Mouse (Mus musculus): ENCODE results near the gene P3h4.

Gene P3h4

DNA sequence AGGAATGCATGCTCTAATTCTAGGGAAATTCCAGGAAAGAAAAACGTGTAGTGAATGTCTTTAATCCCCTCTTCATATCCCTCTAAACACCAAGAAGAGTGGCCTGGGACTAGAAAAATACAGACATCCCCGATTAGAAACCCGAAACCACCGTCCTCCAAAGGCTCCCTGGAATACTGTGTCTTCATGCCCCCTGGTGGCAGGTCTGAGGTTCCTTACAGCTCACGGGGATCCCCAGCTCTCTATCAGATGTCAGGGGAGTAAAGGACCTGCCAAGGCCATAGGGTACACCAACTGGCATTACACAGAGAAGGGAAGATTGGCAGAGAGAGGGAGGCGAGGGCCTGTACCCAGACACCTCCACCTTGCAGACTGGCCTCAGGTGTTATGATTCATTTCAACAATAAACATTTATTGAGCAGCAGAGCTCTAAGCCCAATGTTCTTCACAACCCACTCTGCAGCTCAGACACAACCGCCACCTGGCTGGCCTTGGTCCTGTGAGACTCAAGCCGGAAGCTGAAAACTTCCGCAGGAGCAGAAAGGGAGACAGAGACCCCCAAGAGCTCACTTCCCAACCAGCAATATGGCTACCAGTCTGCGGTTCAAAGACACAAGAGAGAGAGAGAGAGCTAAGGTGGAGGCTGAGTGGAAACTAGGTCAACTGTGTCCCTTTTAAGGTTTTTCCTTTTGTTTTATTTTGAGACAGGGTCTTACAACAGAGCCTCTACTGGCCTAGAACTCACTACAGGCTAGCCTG is 6.4 kb downstream of the P3h4 start:
- DNase-seq = peak; percentile 64

DNA sequence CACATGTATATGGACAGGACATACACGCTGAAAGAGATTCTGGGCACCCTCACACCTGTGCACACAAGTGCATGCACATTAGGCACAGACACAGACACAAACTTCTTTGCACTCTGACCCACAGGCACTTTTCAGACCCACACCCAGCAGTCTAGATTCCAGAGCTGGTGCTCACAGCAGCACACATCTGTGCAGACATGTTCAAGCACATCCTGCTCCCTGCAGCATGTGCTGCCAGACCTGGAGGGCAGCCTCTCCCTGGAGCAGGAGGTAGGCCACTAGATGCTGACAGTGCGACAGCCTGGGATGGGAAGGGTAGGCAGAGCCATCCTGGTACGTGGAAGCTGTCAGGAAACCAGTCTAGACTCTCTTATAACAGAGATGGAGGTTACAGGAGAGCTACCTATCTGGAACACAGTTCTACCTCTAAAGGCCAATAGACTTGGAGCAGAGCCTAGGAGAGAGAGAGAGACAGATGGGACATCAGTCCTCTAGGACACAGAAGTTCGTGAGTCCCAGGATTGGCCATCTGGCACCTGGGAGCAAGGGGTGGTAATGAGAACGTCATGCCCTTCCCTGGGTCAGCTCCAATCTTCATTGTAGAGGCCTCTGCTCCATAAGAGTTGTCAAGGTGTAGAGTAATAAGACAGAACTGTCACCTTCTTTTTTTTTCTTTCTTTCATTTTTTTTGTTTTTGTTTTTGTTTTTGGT is 7.5 kb downstream of the P3h4 start:
- no peak for DNase-seq

DNA sequence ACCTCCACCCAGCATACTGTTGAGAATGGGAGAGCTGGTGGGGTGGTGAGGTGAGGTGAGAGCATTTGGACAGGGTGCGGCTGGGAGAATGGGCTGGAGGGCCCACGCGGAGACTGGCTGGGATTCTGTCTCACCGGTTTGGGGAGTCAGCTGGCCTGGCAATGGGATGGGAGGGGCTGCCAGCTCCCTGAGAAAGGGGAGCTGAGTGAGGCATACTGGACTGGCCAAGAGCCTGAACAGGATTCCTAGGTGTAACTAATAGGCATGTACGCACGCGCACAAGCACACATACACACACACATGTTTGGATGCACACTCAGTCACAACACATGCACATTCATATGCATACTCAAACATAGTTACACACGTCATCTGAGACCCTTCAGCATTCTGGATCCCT is 8.4 kb downstream of the P3h4 start:
- DNase-seq = no peak

DNA sequence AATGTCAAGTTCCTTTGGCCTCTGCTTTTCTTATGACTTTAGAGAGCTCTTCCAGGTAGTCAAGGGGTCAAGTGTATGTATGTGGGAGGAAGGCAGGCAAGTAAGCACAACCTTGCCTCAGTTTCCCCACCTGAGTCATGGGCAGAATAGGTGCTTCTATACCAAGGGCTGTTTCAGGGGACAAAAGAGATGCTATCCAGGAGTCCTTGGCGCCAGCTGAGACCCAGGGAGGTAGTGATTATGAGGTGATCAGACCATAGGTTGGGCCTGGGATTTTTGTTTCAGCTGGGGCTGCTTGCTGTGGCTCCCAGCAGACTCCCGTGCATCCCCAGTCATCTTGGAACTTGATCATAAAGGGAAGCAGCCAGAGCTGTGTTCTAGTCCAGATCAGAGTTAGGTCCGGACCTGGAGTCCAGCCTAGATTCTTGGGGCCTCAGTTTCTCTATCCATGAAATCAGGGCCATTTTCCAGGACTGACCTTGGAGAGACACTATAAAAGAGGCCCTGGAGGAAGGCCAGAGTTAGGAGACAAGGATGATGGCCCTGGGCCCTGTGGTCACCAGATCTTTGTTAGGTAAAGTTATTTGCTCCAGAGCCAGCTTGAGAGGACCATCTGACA is 10.1 kb downstream of the P3h4 start:
- no peak for DNase-seq

DNA sequence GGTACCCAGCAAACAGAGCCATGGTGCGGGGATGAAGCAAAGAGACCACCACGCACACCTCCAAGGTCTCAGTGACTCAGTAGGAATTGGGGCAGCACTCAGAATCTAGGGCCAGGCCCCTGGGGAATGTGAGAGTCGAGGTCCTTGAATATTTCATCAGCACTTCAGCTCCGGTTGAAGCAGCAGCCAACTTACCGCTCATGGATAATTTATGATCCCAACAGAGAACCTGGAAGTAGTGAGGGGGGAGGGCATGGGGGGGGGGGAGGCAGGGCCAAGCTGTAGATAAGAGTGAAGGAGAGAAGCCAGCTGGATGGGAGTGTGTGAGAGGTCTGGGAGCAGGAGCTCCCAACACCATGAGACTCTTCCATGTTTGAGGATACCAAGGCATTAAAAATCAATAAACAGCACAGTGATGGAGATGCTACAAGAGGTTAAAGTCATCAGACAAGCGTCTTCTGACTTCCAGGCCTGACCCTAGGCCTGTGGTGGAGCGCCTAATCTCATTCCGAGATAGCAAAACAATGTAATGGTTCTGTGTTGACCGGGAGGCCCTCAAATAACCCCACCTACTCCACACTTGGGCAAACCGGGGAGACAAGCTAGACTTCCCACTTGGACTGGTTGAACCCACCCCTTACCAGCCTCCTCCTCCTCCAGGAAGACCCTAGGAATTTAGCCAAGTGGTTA is 11.0 kb downstream of the P3h4 start:
- DNase-seq = no peak

DNA sequence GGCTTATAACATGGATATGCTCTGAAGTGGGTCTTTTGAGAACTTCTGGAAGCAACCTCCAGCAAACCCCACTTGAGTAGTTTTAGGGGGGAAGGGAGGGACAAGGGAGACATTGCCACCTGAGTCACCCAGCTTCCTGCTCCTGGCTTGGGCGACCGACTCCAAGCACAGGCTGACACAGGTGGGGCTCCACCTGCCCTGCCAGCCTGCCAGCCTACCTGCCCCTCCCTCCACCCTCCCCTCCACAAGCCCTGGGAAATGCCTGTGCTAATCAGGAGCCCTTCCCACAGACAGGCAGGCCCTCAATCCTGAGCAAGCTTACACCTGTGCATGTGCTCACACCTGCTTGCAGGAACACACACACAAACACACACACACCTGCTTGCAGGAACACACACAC is 12.0 kb downstream of the P3h4 start:
- DNase-seq = no peak

DNA sequence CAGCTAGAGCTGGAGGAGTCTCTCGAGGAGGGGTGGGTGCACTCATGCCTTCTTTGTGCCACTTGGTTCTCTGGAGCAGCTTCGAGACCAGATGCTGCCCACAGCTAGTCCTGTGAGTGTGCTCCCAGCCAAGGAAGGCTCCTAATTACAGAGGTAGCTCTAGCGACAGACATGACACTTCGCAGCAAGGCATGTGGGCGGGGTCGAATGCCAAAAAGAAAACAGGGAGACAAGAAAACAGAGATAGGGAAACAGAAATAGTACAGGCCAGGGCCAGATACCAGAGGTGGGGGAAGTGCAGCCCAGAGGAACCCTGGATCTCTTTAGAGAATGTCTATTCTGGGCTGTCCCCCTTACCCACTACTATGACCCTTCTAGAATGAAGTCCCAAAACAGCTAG is 12.4 kb downstream of the P3h4 start:
- DNase-seq = no peak

DNA sequence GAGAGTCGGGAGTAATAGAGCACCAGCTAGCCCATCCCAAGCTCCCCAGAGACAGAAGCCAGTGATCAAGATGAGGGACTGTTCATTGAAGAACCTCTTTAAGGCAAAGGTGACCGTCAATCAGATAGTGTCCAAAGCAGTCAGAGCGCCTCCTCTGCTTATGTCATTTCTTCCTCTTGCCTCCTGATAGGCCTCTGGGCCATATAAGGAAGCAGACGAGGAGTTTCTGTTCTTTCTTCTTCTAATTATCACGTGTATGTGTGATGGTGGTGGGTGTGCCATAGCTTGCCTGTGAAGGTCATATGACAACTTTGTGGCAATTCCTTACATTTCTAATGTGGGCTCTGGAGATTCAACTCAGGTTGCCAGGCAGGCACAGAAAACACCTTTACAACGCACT is 13.8 kb downstream of the P3h4 start:
- no peak for DNase-seq

DNA sequence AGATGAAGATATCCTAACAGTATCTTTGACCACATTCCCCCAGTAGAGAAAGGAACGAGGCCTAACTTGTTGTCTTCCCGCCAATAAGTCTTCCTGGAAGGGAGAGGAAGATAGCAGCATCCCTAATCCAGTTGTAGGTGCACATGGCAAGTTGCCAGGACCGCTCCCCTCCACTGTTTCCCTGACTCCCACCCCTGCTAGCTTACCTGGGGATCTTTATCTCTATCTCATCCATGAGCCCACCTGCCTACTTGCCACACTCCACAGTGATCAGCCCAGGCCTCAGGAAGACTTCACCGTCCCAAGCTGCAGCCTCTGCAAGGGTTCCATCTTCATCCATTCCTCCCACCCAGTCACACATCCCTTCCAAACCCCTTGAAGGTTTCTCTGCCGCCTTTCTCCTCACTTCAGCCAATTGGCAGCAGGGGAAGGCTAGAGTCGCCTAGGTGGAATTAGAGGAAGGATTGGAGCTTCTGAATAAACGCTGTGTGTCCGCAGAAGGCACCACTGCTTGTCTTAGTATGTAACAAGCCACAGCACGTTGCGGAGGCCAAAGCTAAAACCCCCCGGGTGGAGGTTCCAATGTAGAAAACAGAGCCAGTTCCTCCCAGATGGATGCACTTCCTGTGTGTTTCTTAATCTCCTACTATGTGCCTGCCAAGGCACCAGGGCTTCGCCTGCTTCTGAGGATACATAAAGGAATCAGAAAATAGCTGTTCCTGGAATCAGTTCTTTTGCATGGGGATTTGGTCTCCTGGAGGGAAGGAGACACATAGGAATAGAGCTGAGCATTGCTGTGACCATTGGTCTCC is 14.7 kb downstream of the P3h4 start:
- DNase-seq = no peak

DNA sequence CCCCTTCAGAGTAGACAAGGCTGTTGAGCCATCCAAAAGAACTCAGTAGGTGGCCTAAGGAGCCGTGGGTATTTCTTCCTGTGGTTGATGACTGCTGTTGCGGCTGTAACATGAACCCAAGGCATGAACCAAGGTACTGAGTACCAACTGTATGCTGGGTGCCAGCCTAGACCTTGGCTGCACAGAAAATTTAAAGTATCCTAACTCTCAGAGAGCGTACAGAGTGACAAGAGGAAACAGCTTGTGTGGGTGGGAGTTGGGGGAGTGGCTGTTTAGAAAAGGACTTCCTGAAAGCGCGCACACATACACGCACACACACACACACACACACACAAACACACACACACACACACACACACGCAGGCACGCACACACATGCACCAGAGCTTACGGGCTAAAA is 15.3 kb downstream of the P3h4 start:
- no peak for DNase-seq

DNA sequence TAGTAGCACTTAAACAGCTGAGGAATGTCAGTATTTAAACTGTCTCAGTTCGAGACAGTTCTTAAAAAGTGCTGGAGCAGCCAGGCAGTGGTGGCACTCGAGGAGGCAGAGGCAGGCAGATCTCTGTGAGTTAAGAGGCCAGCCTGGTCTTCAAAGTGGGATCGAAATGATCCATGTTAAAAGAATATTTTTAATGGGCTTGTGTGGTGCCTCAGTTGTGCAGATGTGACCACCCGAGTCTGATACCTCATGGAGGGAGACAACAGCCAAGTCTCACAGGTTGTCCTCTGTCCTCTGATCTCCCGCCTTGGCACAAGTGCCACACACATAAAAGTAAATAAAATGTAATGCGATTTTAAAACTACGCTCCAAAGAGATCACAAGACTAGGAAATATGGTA is 16.1 kb downstream of the P3h4 start:
- no peak for DNase-seq

DNA sequence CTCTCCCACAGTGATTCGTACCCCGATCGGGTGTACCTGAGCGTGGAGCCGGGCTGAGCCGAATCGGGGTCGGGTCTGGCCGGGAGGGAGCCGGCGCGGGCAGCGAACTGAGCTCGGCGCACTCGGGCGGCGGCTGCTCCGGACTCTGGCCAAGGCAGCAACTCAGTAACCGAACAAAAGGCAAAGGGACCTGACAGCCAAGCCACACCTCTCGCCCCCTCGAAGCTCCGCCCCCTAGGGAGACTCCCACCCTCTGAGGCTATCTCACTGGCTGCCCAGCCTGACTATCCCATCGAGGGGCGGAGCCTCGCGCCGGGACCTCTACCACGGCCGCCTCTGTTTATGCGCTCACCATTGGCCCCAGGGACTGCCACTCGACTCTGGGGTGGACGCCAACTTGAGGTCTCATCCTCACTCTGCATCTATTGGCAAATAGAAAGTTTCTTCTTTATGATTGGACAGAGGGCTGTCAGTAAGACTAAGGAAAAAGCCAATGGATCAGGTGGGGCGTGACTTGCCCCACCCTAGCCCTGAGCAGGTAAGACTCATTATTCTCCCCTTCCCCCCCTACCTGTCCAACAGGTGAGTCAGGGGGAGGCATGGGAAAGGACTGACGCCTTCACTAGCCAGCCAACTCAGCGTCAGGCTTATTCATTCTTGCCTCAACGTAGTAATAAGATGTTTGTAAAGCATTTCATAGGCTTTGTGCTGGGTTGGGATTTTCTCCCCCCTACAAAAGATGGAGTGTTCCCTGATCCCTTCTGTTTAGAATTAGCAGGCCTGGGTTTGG is 16.8 kb downstream of the P3h4 start, which contains the start of gene Jup:
Gene Jup, minus strand, starts transcription at position 164 of the 790 bp plus-strand sequence.
- peak; percentile 100 for DNase-seq

DNA sequence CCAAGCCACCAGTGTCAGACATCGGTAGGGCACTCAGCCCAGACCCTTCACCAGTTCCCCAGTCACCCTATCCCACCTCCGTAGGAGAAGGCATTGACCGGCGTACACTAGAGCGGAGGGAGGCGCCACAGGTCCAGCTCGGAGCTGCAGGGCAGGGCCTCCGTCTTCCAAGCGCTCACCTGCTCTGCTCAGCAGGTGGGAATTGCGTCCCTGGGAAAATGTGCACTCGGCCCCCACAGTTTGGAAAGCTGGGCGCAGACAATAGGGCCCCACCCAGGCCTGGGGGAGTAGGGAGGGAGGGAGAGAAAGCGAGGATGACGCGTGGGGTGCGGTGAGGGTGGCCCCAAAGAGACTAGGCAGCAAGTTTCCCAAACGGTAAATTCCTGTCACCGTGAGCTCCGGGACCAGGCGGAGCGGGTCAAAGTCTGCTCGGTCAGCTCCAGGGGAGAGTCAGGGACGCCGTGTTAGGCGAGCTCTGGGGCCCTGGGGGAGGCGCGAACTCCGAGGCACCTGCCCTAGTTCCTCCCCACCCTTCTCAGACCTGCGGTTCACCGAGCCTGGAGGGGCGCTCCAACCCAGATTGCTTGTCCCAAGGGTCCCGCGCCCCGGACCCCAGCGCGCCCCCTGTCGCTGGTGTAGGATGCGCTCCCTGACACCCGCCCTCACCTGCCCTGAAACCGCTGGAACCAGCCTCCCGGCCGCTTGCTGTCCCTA is 17.6 kb downstream of the P3h4 start:
- peak; percentile 78 for DNase-seq

DNA sequence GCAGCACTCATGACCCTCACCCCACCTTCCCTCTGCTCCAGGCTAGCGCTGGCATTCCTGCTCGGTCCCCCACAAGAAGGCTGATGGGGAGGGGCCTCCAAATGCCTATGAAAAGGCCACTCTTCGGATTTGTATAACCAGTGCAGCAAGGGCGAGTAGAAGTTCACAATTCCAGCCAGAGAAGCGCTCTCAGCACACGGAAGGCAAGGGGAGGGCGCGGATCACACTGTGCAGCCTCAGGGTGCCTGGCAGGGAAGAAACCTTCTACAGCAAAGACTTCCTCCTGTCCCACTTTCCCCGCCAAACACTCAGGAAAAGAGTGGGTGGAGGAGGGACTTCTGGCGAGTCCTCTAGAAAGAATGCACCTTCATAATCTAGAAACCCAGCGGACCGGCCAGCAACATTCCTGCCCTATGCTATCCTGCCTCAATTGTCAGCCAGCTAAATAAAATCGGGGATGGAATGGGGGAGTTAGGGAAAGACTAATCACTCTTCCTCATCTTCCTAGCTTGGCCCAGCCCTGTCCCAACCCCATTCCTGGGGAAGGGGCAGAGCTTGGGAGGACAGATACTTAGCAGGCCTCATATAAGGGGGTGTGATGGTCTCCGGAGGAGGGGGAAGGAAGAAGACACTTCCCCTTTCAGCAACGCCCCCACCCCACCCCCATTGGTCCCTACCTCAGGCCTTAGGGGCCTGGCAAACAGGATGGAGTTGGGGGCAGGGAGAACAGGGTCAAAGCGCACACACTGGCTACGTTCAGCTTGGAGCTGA is 18.6 kb downstream of the P3h4 start:
- peak; percentile 79 for DNase-seq

DNA sequence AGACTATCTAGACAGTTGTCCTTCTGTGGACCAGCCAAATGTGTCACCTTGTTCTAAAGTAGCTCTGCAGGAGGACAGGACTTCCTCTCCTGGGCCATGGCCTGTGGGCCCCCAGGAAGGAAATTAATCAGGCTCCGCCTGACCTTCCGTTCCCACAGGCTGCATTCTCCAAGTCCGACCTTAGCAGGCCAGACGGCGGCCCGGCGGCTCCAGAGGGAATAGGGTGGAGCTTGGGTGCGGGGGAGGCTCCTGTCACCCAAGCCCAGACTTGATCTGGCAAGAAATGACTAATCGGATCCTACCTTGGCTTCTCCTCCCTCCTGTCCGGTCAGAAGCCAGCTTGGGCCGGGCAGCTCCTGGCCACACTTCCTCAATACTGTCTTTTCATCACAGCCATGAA is 19.4 kb downstream of the P3h4 start:
- peak; percentile 96 for DNase-seq

DNA sequence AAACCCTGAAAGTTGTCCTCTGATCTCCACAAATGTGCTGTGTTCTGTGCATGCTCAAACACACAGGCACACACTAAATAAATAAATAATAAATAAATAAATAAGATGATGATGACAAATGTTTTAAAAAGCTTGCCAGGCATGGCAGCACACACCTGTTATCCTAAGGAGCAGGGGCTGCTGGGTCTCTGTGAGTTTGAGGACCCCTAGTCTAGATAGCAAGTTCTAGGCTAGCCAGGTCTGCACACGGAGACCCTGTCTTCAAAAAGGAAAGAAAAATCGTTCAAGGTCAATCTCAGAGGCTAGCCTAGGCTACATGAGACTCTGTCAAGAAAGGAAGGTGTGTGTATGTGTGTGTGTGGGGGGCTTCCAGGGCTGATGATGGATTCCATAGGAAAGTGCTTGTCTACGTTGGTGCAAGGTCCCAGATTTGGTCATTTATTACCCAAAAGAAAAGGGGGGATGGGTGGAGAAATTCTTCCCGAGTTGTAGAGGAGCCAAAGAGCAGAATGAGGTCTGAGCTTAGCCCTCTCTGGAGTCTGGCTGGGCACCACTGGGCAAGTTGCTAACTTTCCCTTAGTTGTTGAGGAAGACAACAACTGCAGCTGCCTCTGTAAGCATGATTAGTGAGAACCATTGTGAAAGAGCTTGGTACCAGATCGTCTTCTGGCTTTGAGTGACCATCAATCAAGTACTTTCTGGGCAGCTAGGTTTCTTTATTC is 20.1 kb downstream of the P3h4 start:
- peak; percentile 48 for DNase-seq

DNA sequence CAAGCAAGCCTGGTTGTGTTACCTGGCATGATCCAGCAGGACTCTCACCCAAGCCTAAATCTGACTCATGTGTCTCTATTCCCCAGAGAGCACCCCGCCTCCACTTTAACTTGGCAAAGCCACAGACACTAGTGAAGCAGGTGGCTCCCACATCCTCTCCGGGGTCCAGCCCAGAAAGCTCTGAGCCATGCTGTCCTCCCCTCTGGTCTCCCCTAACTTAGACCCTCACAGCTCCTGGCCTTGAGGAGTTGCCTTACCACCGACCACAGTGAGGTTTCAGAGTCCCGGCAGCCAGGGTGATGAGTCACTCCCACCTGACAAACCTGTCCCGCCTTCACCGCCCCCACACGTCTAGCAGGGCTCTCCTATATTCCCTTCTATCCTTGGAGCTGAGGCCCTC is 20.9 kb downstream of the P3h4 start:
- DNase-seq = no peak

DNA sequence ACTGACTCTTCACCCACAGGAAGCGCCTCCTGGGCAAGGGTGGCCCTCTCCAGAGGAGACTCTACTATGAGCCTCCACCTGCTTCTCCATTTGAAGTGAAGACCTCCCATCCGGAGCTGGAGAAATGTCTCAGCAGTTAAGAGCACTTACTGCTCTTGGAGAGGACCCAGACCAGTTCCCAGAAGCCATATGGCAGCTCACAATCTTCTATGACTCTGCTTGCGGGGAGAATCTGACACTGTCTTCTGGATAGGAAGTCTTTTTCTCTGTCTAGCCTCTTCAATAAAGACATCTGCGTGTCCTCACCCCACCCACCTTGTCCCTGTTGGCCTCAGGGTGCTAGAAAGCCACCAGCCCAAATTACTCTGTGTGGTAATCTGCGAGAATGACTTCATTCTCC is 21.7 kb downstream of the P3h4 start:
- DNase-seq = no peak

DNA sequence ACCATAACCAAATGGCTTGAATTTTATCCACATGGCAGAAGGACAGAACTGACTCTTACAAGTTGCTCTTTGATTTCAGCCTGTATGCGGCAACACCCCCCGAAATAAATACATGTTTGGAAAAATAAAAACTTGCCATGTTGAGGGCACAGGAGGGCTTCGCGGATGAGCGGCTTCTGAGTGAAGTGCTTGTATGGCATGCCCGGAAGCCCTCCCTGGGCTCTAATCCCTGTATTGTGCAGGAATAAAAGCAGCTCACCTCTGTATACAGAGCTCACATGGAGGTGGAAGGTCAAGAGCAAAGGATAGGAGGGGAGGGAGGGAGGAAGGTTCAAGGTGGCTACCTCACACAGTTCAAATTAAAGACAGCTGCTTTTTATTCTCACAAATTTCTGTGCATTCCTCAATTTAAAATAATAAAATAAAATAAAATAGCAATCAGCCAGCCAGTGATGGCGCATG is 22.7 kb downstream of the P3h4 start:
- no peak for DNase-seq

All from kidney, adult 11 months (tissue).